Mouse (Mus musculus): ENCODE results near the gene Irx1. TPM values are rescaled to one million over a fixed set of nuclear protein-coding genes. Genes with fewer than 3 reads are reported as not detected.

The Irx1 gene
- polyA plus RNA-seq, 1 experiment from 2014 or later = 2.5 TPM

- Histone ChIP-seq H3K4me2 (ENCODE audit: low read length) (peak overlapping the region; percentile 78), H3K27me3 (ENCODE audit: control insufficient read depth, insufficient read depth, low read length) (peaks cover 78% of the 10 kb centered on the region), H3K27ac (replicated peaks in 1 of 2; ENCODE audit: control insufficient read depth in 1 of 2, insufficient read depth in 1 of 2, low read depth in 2 of 2, low read length in 2 of 2) (no peak overlapping the region), H3K36me3 (ENCODE audit: control insufficient read depth, insufficient read depth, low read length) (no peaks in the 10 kb centered on the region), H3K9me3 (ENCODE audit: control insufficient read depth, low read length) (no peaks in the 10 kb centered on the region), H3K4me3 (ENCODE audit: control insufficient read depth in 1 of 2, insufficient read depth in 1 of 2, low read depth in 1 of 2, low read length in 2 of 2) (peak overlapping the region in 1 of 2 experiments; percentile 60; a peak in 3 of 4 replicates), H3K4me1 (ENCODE audit: control insufficient read depth in 2 of 2, insufficient read depth in 2 of 2, low read length in 2 of 2) (peaks cover 2 to 22% of the 10 kb centered on the region in 2 experiments; a peak in 3 of 4 replicates), H3K9ac (ENCODE audit: low read length) (peak overlapping the region; percentile 84)
- no peak for ATAC-seq (ENCODE audit: insufficient number of reproducible peaks, insufficient read depth, low FRiP score, low read depth)
- WGBS = 17% methylated on average over 16 of the region's 16 CpGs
These were observed 4.9 kb downstream of the Irx1 start for GRCm38 (mm10) chr13:71958651-71959050.

GRCm38 (mm10) chr13:71957811-71958351 lies 5.6 kb downstream of the Irx1 start:
- peaks cover 71% of the 10 kb centered on the region for H3K27me3 ChIP-seq (ENCODE audit: control insufficient read depth, insufficient read depth, low read length)
- no peak for ATAC-seq (ENCODE audit: insufficient number of reproducible peaks, insufficient read depth, low FRiP score, low read depth)
- no peaks in the 10 kb centered on the region for H3K36me3 ChIP-seq (ENCODE audit: control insufficient read depth, insufficient read depth, low read length)
- peak overlapping the region; percentile 84 for H3K9ac ChIP-seq (ENCODE audit: low read length)
- no peak overlapping the region for H3K27ac ChIP-seq (replicated peaks in 1 of 2; ENCODE audit: control insufficient read depth in 1 of 2, insufficient read depth in 1 of 2, low read depth in 2 of 2, low read length in 2 of 2)
- H3K4me2 ChIP-seq (ENCODE audit: low read length) = peak overlapping the region; percentile 78
- H3K4me1 ChIP-seq (ENCODE audit: control insufficient read depth in 2 of 2, insufficient read depth in 2 of 2, low read length in 2 of 2) = peaks cover 2 to 16% of the 10 kb centered on the region in 2 experiments; a peak in 3 of 4 replicates
- 27% methylated on average over 21 of the region's 21 CpGs for WGBS
- no peaks in the 10 kb centered on the region for H3K9me3 ChIP-seq (ENCODE audit: control insufficient read depth, low read length)
- H3K4me3 ChIP-seq (ENCODE audit: control insufficient read depth in 1 of 2, insufficient read depth in 1 of 2, low read depth in 1 of 2, low read length in 2 of 2) = peak overlapping the region in 1 of 2 experiments; percentile 60; a peak in 2 of 4 replicates

- WGBS = 44% methylated on average over 18 of the region's 18 CpGs
- H3K9me3 ChIP-seq (ENCODE audit: control insufficient read depth, low read length) = no peaks in the 10 kb centered on the region
- H3K9ac ChIP-seq (ENCODE audit: low read length) = no peak overlapping the region
- peaks cover 64% of the 10 kb centered on the region for H3K27me3 ChIP-seq (ENCODE audit: control insufficient read depth, insufficient read depth, low read length)
- H3K27ac ChIP-seq (replicated peaks in 1 of 2; ENCODE audit: control insufficient read depth in 1 of 2, insufficient read depth in 1 of 2, low read depth in 2 of 2, low read length in 2 of 2) = no peak overlapping the region
- no peak overlapping the region for H3K4me3 ChIP-seq (ENCODE audit: control insufficient read depth in 1 of 2, insufficient read depth in 1 of 2, low read depth in 1 of 2, low read length in 2 of 2)
- H3K36me3 ChIP-seq (ENCODE audit: control insufficient read depth, insufficient read depth, low read length) = no peaks in the 10 kb centered on the region
- no peak for ATAC-seq (ENCODE audit: insufficient number of reproducible peaks, insufficient read depth, low FRiP score, low read depth)
- peaks cover 2 to 12% of the 10 kb centered on the region in 2 experiments; a peak in 2 of 4 replicates for H3K4me1 ChIP-seq (ENCODE audit: control insufficient read depth in 2 of 2, insufficient read depth in 2 of 2, low read length in 2 of 2)
- H3K4me2 ChIP-seq (ENCODE audit: low read length) = peak overlapping the region; percentile 7; the same call in 1 of the 2 replicates
These were observed 6.4 kb downstream of the Irx1 start for GRCm38 (mm10) chr13:71957147-71957546.

- ATAC-seq (ENCODE audit: insufficient number of reproducible peaks, insufficient read depth, low FRiP score, low read depth) = peak; percentile 20; the same call in 1 of the 2 replicates
- H3K9ac ChIP-seq (ENCODE audit: low read length) = no peak overlapping the region
- no peaks in the 10 kb centered on the region for H3K9me3 ChIP-seq (ENCODE audit: control insufficient read depth, low read length)
- no peak overlapping the region for H3K4me2 ChIP-seq (ENCODE audit: low read length)
- H3K27me3 ChIP-seq (ENCODE audit: control insufficient read depth, insufficient read depth, low read length) = peaks cover 63% of the 10 kb centered on the region
- H3K4me3 ChIP-seq (ENCODE audit: control insufficient read depth in 1 of 2, insufficient read depth in 1 of 2, low read depth in 1 of 2, low read length in 2 of 2) = no peak overlapping the region
- H3K27ac ChIP-seq (replicated peaks in 1 of 2; ENCODE audit: control insufficient read depth in 1 of 2, insufficient read depth in 1 of 2, low read depth in 2 of 2, low read length in 2 of 2) = no peak overlapping the region
- WGBS = 12% methylated on average over 9 of the region's 9 CpGs
- H3K36me3 ChIP-seq (ENCODE audit: control insufficient read depth, insufficient read depth, low read length) = no peaks in the 10 kb centered on the region
- peaks cover 2 to 12% of the 10 kb centered on the region in 2 experiments; a peak in 2 of 4 replicates for H3K4me1 ChIP-seq (ENCODE audit: control insufficient read depth in 2 of 2, insufficient read depth in 2 of 2, low read length in 2 of 2)
These were observed 7.0 kb downstream of the Irx1 start for GRCm38 (mm10) chr13:71956481-71956880.

- Histone ChIP-seq H3K9me3 (ENCODE audit: control insufficient read depth, low read length) (no peaks in the 10 kb centered on the region), H3K4me3 (ENCODE audit: control insufficient read depth in 1 of 2, insufficient read depth in 1 of 2, low read depth in 1 of 2, low read length in 2 of 2) (no peak overlapping the region), H3K27me3 (ENCODE audit: control insufficient read depth, insufficient read depth, low read length) (peaks cover 18% of the 10 kb centered on the region), H3K9ac (ENCODE audit: low read length) (no peak overlapping the region), H3K4me1 (ENCODE audit: control insufficient read depth in 2 of 2, insufficient read depth in 2 of 2, low read length in 2 of 2) (no peaks in the 10 kb centered on the region), H3K4me2 (ENCODE audit: low read length) (no peak overlapping the region), H3K27ac (replicated peaks in 1 of 2; ENCODE audit: control insufficient read depth in 1 of 2, insufficient read depth in 1 of 2, low read depth in 2 of 2, low read length in 2 of 2) (no peak overlapping the region), H3K36me3 (ENCODE audit: control insufficient read depth, insufficient read depth, low read length) (no peaks in the 10 kb centered on the region)
- 81% methylated on average over 11 of the region's 11 CpGs for WGBS
- no peak for ATAC-seq (ENCODE audit: insufficient number of reproducible peaks, insufficient read depth, low FRiP score, low read depth)
These were observed 11.6 kb downstream of the Irx1 start for GRCm38 (mm10) chr13:71951966-71952365.

GRCm38 (mm10) chr13:71949859-71950258 lies 13.7 kb downstream of the Irx1 start:
- Histone ChIP-seq H3K27ac (replicated peaks in 1 of 2; ENCODE audit: control insufficient read depth in 1 of 2, insufficient read depth in 1 of 2, low read depth in 2 of 2, low read length in 2 of 2) (no peak overlapping the region), H3K36me3 (ENCODE audit: control insufficient read depth, insufficient read depth, low read length) (no peaks in the 10 kb centered on the region), H3K27me3 (ENCODE audit: control insufficient read depth, insufficient read depth, low read length) (no peaks in the 10 kb centered on the region), H3K9ac (ENCODE audit: low read length) (no peak overlapping the region), H3K4me3 (ENCODE audit: control insufficient read depth in 1 of 2, insufficient read depth in 1 of 2, low read depth in 1 of 2, low read length in 2 of 2) (no peak overlapping the region), H3K9me3 (ENCODE audit: control insufficient read depth, low read length) (no peaks in the 10 kb centered on the region), H3K4me2 (ENCODE audit: low read length) (no peak overlapping the region), H3K4me1 (ENCODE audit: control insufficient read depth in 2 of 2, insufficient read depth in 2 of 2, low read length in 2 of 2) (no peaks in the 10 kb centered on the region)
- WGBS = 55% methylated on average over 5 of the region's 5 CpGs
- ATAC-seq (ENCODE audit: insufficient number of reproducible peaks, insufficient read depth, low FRiP score, low read depth) = no peak

- H3K9me3 ChIP-seq (ENCODE audit: control insufficient read depth, low read length) = no peaks in the 10 kb centered on the region
- ATAC-seq (ENCODE audit: insufficient number of reproducible peaks, insufficient read depth, low FRiP score, low read depth) = no peak
- no peak overlapping the region for H3K9ac ChIP-seq (ENCODE audit: low read length)
- H3K4me1 ChIP-seq (ENCODE audit: control insufficient read depth in 2 of 2, insufficient read depth in 2 of 2, low read length in 2 of 2) = no peaks in the 10 kb centered on the region
- no peak overlapping the region for H3K4me2 ChIP-seq (ENCODE audit: low read length)
- no peaks in the 10 kb centered on the region for H3K27me3 ChIP-seq (ENCODE audit: control insufficient read depth, insufficient read depth, low read length)
- WGBS = 72% methylated on average over 3 of the region's 3 CpGs
- no peaks in the 10 kb centered on the region for H3K36me3 ChIP-seq (ENCODE audit: control insufficient read depth, insufficient read depth, low read length)
- no peak overlapping the region for H3K27ac ChIP-seq (replicated peaks in 1 of 2; ENCODE audit: control insufficient read depth in 1 of 2, insufficient read depth in 1 of 2, low read depth in 2 of 2, low read length in 2 of 2)
- no peak overlapping the region for H3K4me3 ChIP-seq (ENCODE audit: control insufficient read depth in 1 of 2, insufficient read depth in 1 of 2, low read depth in 1 of 2, low read length in 2 of 2)
These were observed 53.2 kb downstream of the Irx1 start for GRCm38 (mm10) chr13:71910361-71910760.
